Mouse (Mus musculus) kidney, adult 2 months (tissue): ENCODE data around the gene Gna13. TPM values are rescaled to one million over a fixed set of nuclear protein-coding genes. Genes with fewer than 3 reads are reported as not detected.

Source experiments
- DNase-seq: peaks from one replicate; pipeline ENCODE4 v3.0.0; 2021
- H3K27ac ChIP-seq: fragments of 200-500 bp; 2 replicates; pipeline ENCODE4 v1.5.1; 2012; ENCODE audit warnings: low read depth, low read length, control low read depth, inconsistent platforms; ENCODE audit not compliant: insufficient read depth
- H3K27me3 ChIP-seq: fragments of 200-500 bp; replicated peaks from 2 replicates; pipeline ENCODE4 v1.6.1; 2012; ENCODE audit warnings: mild to moderate bottlenecking, moderate library complexity, low read length, inconsistent platforms; ENCODE audit not compliant: control insufficient read depth, insufficient read depth
- H3K36me3 ChIP-seq: fragments of 200-500 bp; 2 replicates; pipeline ENCODE4 v1.6.1; 2012; ENCODE audit warnings: mild to moderate bottlenecking, moderate library complexity, low read length, inconsistent platforms; ENCODE audit not compliant: control insufficient read depth, insufficient read depth
- H3K4me1 ChIP-seq: fragments of 200-500 bp; 2 replicates; pipeline ENCODE4 v1.6.1; 2011; ENCODE audit warnings: low read length; ENCODE audit not compliant: control insufficient read depth, insufficient read depth
- H3K4me3 ChIP-seq: fragments of 200-500 bp; 2 replicates; pipeline ENCODE4 v1.5.1; 2011; ENCODE audit warnings: mild to moderate bottlenecking, low read depth, low read length, control low read depth; ENCODE audit not compliant: insufficient read depth
- CTCF ChIP-seq: fragments of 200-500 bp; conservative IDR thresholded peaks from 2 replicates; pipeline ENCODE4 v1.5.1; 2011; ENCODE audit warnings: low read depth, mild to moderate bottlenecking, control low read depth, low read length, moderate library complexity, mixed read lengths; ENCODE audit not compliant: insufficient read depth, insufficient read length
- POLR2A ChIP-seq: fragments of 200-500 bp; IDR thresholded peaks from one replicate; pipeline ENCODE4 v1.6.1; 2011; ENCODE audit warnings: low read depth, low read length, control low read depth
- WGBS: fragments of 180-500 bp; shearing (Covaris S2); methylation state at CpG from one replicate; pipeline ENCODE4 v1.1.7; 2018; 5-methylcytosine and 5-hydroxymethylcytosine counted together
- polyA plus RNA-seq: library from polyadenylated mRNA; depleted of rRNA; stranded (reverse); fragments of >200 nt; gene quantifications from 2 replicates; pipeline ENCODE4 v1.2.3, GENCODE M21; 2012

Gene Gna13
- polyA plus RNA-seq, 1 experiment = 26.6 TPM

GRCm38 (mm10) chr11:109327952-109328351 lies 34.7 kb upstream of the Gna13 start:
- TF ChIP-seq POLR2A (no peak), CTCF (no peak)
- Histone ChIP-seq H3K4me1 (peaks cover 3% of the 10 kb centered on the region; the same call in 1 of the 2 replicates), H3K27ac (no peak overlapping the region), H3K4me3 (no peak overlapping the region), H3K36me3 (no peaks in the 10 kb centered on the region), H3K27me3 (no peaks in the 10 kb centered on the region)
- 92% methylated on average over 10 of the region's 10 CpGs for WGBS
- no peak for DNase-seq

GRCm38 (mm10) chr11:109329331-109329730 lies 33.3 kb upstream of the Gna13 start:
- Histone ChIP-seq H3K36me3 (no peaks in the 10 kb centered on the region), H3K4me1 (peaks cover 3% of the 10 kb centered on the region; the same call in 1 of the 2 replicates), H3K27ac (0 out of 2 replicates have a peak overlapping the region, but pooled peaks have one; percentile 17), H3K27me3 (no peaks in the 10 kb centered on the region), H3K4me3 (no peak overlapping the region)
- TF ChIP-seq CTCF (no peak), POLR2A (no peak)
- peak; percentile 64 for DNase-seq
- 35% methylated on average over 4 of the region's 4 CpGs for WGBS

GRCm38 (mm10) chr11:109330706-109331393 lies 31.8 kb upstream of the Gna13 start:
- no peak for TF ChIP-seq CTCF
- no peak for TF ChIP-seq POLR2A
- no peaks in the 10 kb centered on the region for H3K27me3 ChIP-seq
- H3K4me1 ChIP-seq = peaks cover 3% of the 10 kb centered on the region; the same call in 1 of the 2 replicates
- no peak overlapping the region for H3K27ac ChIP-seq
- WGBS = 30% methylated on average over 17 of the region's 17 CpGs
- DNase-seq = no peak
- H3K36me3 ChIP-seq = no peaks in the 10 kb centered on the region
- no peak overlapping the region for H3K4me3 ChIP-seq

- DNase-seq = peak; percentile 97
- Histone ChIP-seq H3K27ac (peak overlapping the region; percentile 10; the same call in 1 of the 2 replicates), H3K27me3 (no peaks in the 10 kb centered on the region), H3K4me3 (peak overlapping the region; percentile 43), H3K4me1 (peaks cover 5% of the 10 kb centered on the region; the same call in 1 of the 2 replicates), H3K36me3 (no peaks in the 10 kb centered on the region)
- 3% methylated on average over 6 of the region's 6 CpGs for WGBS
- TF ChIP-seq POLR2A (no peak), CTCF (peak; percentile 93)
These were observed 31.2 kb upstream of the Gna13 start for GRCm38 (mm10) chr11:109331424-109331824.

- WGBS = 65% methylated on average over 6 of the region's 6 CpGs
- no peak overlapping the region for H3K4me3 ChIP-seq
- TF ChIP-seq POLR2A (no peak), CTCF (no peak)
- H3K27ac ChIP-seq = no peak overlapping the region
- H3K36me3 ChIP-seq = no peaks in the 10 kb centered on the region
- peaks cover 5% of the 10 kb centered on the region; the same call in 1 of the 2 replicates for H3K4me1 ChIP-seq
- H3K27me3 ChIP-seq = no peaks in the 10 kb centered on the region
- no peak for DNase-seq
These were observed 29.9 kb upstream of the Gna13 start for GRCm38 (mm10) chr11:109332722-109333121.

GRCm38 (mm10) chr11:109334773-109335172 lies 27.9 kb upstream of the Gna13 start:
- Histone ChIP-seq H3K4me1 (peaks cover 5% of the 10 kb centered on the region; the same call in 1 of the 2 replicates), H3K4me3 (no peak overlapping the region), H3K36me3 (no peaks in the 10 kb centered on the region), H3K27ac (no peak overlapping the region), H3K27me3 (no peaks in the 10 kb centered on the region)
- WGBS = 92% methylated on average over 4 of the region's 4 CpGs
- no peak for DNase-seq
- TF ChIP-seq CTCF (no peak), POLR2A (no peak)

- TF ChIP-seq POLR2A = no peak
- Histone ChIP-seq H3K36me3 (no peaks in the 10 kb centered on the region), H3K4me3 (no peak overlapping the region), H3K4me1 (peaks cover 5% of the 10 kb centered on the region; the same call in 1 of the 2 replicates), H3K27me3 (no peaks in the 10 kb centered on the region), H3K27ac (no peak overlapping the region)
- no peak for DNase-seq
- WGBS = 49% methylated on average over 6 of the region's 6 CpGs
These were observed 26.7 kb upstream of the Gna13 start for GRCm38 (mm10) chr11:109335890-109336289.
